Mouse (Mus musculus): ENCODE measurements around the gene Fam205c. TPM values are rescaled to one million over a fixed set of nuclear protein-coding genes. Genes with fewer than 3 reads are reported as not detected.

Gene Fam205c
- polyA plus RNA-seq (2016; fragmentation: Nextera tagmentation; extraction: Ambion mirVana) = 0.37 and 0.60 TPM in 2 replicates

- H3K27ac ChIP-seq (ENCODE audit: poor library complexity, severe bottlenecking) = no peak within 1 kb of the TSS
- H3K4me3 ChIP-seq = no peak within 1 kb of the TSS
- H3K36me3 ChIP-seq = no peaks in the 10 kb centered on the region
- H3K27me3 ChIP-seq (replicated peaks) = peaks cover 14% of the 10 kb centered on the region; the same call in 1 of the 2 replicates
- no peaks in the 10 kb centered on the region for H3K4me1 ChIP-seq (replicated peaks)
- no peak within 1 kb of the TSS for H3K9ac ChIP-seq
- WGBS = 61% methylated on average over 7 of the region's 7 CpGs
- no peak within 1 kb of the TSS for H3K4me2 ChIP-seq
- H3K9me3 ChIP-seq (replicated peaks) = no peaks in the 10 kb centered on the region
- no peak for ATAC-seq (ENCODE audit: insufficient number of reproducible peaks, low FRiP score)
These were observed at the start of gene Fam205c for GRCm38 (mm10) chr4:42874134-42874533. Gene Fam205c, minus strand, starts transcription at chr4:42874234.

DNA sequence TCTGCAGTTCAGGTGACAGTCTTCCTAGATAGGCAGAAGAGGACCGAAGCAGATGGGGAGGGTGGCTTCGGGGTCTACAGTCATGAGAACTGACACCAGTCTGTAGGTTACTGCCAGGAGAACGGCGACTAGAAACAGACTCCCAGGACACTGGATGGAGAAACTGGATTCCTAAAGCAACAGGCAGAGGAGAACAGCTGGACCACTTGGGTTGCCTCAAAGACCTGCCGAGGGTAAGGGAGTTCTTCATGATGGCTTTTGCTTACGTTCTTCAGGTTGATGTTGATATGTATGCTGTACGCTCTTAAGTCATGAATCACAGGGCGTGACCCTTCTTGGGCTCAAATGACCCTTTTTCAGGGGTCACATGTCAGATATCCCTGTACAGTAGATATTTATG lies 48.4 kb upstream of the Fam205c start:
- H3K27me3 ChIP-seq (replicated peaks) = peaks cover 45% of the 10 kb centered on the region
- WGBS = 76% methylated on average over 8 of the region's 8 CpGs

GRCm38 (mm10) chr4:42922056-42922455 lies 48.0 kb upstream of the Fam205c start:
- ATAC-seq (ENCODE audit: insufficient number of reproducible peaks, low FRiP score) = no peak
- Histone ChIP-seq H3K4me1 (replicated peaks) (0 out of 2 replicates have a peak, but pooled peaks cover 4% of the 10 kb centered on the region), H3K27me3 (replicated peaks) (peaks cover 49% of the 10 kb centered on the region), H3K9me3 (replicated peaks) (no peaks in the 10 kb centered on the region), H3K4me3 (no peak overlapping the region), H3K36me3 (no peaks in the 10 kb centered on the region), H3K4me2 (no peak overlapping the region), H3K9ac (no peak overlapping the region), H3K27ac (ENCODE audit: poor library complexity, severe bottlenecking) (no peak overlapping the region)
- 63% methylated on average over 6 of the region's 6 CpGs for WGBS

More for the DNA sequence above, 48.4 kb upstream of the Fam205c start:
- Histone ChIP-seq H3K27ac (ENCODE audit: poor library complexity, severe bottlenecking) (no peak overlapping the region), H3K4me2 (no peak overlapping the region), H3K36me3 (no peaks in the 10 kb centered on the region), H3K9me3 (replicated peaks) (no peaks in the 10 kb centered on the region), H3K4me3 (no peak overlapping the region), H3K4me1 (replicated peaks) (0 out of 2 replicates have a peak, but pooled peaks cover 1% of the 10 kb centered on the region), H3K9ac (no peak overlapping the region)
- ATAC-seq (ENCODE audit: insufficient number of reproducible peaks, low FRiP score) = no peak

GRCm38 (mm10) chr4:42921536-42921935 lies 47.5 kb upstream of the Fam205c start:
- Histone ChIP-seq H3K36me3 (no peaks in the 10 kb centered on the region), H3K9me3 (replicated peaks) (no peaks in the 10 kb centered on the region), H3K9ac (no peak overlapping the region), H3K4me2 (no peak overlapping the region), H3K27ac (ENCODE audit: poor library complexity, severe bottlenecking) (no peak overlapping the region), H3K4me1 (replicated peaks) (0 out of 2 replicates have a peak, but pooled peaks cover 4% of the 10 kb centered on the region), H3K4me3 (no peak overlapping the region), H3K27me3 (replicated peaks) (peaks cover 53% of the 10 kb centered on the region)
- 67% methylated on average over 2 of the region's 2 CpGs for WGBS
- no peak for ATAC-seq (ENCODE audit: insufficient number of reproducible peaks, low FRiP score)

DNA sequence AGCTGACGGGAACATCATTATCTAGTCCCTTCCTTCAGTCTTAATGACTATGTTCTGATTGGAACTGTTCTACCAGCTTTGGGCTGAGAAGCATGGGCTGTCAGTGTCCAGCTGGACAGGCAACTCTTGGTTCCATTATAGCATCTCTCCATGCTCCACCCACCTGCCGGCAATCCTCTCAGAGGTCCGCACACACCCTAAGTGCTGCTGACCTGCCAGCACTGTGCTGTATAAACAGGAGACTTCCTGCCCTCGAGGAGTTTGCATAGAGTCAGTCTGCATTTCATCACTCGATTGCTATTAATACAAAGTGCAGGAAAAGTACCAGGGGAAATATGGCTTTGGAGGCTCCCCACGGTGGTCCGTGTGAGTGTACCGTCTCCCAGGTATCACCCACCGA lies 46.7 kb upstream of the Fam205c start:
- H3K4me3 ChIP-seq = no peak overlapping the region
- peaks cover 54% of the 10 kb centered on the region for H3K27me3 ChIP-seq (replicated peaks)
- 0 out of 2 replicates have a peak, but pooled peaks cover 4% of the 10 kb centered on the region for H3K4me1 ChIP-seq (replicated peaks)
- no peak overlapping the region for H3K9ac ChIP-seq
- no peaks in the 10 kb centered on the region for H3K36me3 ChIP-seq
- ATAC-seq (ENCODE audit: insufficient number of reproducible peaks, low FRiP score) = no peak
- no peaks in the 10 kb centered on the region for H3K9me3 ChIP-seq (replicated peaks)
- H3K4me2 ChIP-seq = no peak overlapping the region
- H3K27ac ChIP-seq (ENCODE audit: poor library complexity, severe bottlenecking) = no peak overlapping the region
- WGBS = 67% methylated on average over 9 of the region's 9 CpGs

DNA sequence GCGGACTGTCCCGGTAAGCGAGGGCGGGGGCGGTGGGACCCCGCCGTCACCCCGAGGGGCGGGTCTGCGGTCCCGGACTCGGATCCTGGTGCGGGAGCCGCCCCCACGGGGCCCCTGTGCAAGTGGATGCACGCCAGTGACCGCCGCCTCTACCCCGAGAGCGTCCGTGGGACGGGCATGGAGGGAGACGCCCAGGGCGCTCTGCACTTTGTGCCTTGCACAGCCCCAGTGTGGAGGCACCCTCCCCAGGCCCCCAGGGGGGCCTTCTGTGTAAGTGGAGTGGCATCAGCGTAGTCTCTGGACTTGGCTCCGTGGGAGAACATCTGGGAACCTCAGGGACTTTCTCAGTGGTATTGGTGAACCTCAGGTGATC lies 43.4 kb upstream of the Fam205c start:
- peak; percentile 57 for ATAC-seq (ENCODE audit: insufficient number of reproducible peaks, low FRiP score)
- 0 out of 2 replicates have a peak, but pooled peaks cover 2% of the 10 kb centered on the region for H3K9me3 ChIP-seq (replicated peaks)
- peak overlapping the region; percentile 66 for H3K4me3 ChIP-seq
- no peaks in the 10 kb centered on the region for H3K36me3 ChIP-seq
- 3% methylated on average over 26 of the region's 26 CpGs for WGBS
- H3K27me3 ChIP-seq (replicated peaks) = peaks cover 64% of the 10 kb centered on the region
- 0 out of 2 replicates have a peak, but pooled peaks cover 4% of the 10 kb centered on the region for H3K4me1 ChIP-seq (replicated peaks)
- peak overlapping the region; percentile 82 for H3K9ac ChIP-seq
- peak overlapping the region; percentile 87 for H3K4me2 ChIP-seq
- H3K27ac ChIP-seq (ENCODE audit: poor library complexity, severe bottlenecking) = no peak overlapping the region

DNA sequence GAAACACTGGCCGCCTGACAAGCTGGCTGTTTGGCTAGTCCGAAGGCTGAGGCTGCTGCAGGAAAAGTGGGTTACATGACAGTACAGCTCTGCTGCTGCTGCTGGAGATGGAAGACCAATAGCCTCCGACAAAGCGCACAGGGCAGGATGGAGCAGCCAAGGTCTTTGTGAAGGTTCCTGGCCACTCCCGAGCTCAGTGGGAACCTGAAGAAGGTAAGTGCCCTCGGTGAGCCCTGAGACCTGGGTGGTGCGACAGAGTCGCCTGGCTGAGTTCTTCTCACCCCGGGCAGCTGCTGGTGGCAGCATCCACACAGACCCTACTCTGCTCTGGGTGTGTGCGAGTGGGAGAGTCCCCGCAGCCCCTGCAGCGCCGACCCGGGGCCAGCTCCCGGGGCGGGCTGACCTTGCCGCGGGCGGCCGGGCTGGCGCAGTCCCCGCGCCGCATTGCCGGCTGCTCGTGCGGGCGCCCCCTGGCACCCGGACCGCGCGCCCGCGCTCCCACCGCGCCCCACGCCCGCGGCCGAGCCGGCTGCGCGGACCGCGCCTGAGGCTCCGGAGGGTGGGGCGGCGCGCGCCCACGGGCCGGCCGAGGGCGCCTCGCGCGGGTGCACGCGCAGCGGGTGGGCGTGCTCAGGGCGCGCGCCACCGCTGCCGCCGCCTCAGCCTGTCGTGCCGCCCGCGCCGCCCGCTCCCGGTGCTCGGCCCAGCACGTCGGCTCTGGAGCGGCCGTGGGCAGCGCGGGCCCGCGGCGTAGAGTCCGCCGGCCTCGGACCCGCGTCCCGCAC lies 42.8 kb upstream of the Fam205c start, which contains the start of gene Phf24:
Gene Phf24 (plus strand): TSS at position 44 of the 785 bp plus-strand sequence.
- 11% methylated on average over 82 of the region's 90 CpGs for WGBS

DNA sequence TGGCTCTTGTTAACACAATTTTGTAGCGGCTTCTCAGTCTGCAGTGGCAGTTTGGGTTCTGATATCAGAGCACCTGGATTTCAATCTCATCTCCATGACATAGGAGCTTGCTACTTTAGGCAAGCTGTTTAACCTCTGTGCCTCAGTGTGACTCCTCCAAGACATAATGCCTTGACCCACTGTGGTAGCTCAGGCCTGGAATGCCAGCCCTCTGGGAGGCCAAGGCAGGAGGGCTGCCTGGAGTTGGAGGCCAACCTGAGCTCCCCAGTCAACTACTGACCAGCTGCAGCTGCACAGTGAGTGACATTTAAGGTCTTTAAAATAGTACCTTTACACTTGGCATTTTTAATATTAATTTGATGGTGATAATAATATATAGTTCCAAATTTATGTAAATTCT lies 41.9 kb upstream of the Fam205c start:
- Histone ChIP-seq H3K4me3 (no peak overlapping the region), H3K27ac (ENCODE audit: poor library complexity, severe bottlenecking) (no peak overlapping the region), H3K9ac (no peak overlapping the region), H3K4me1 (replicated peaks) (0 out of 2 replicates have a peak, but pooled peaks cover 4% of the 10 kb centered on the region), H3K4me2 (no peak overlapping the region), H3K27me3 (replicated peaks) (peaks cover 63% of the 10 kb centered on the region), H3K9me3 (replicated peaks) (0 out of 2 replicates have a peak, but pooled peaks cover 2% of the 10 kb centered on the region), H3K36me3 (no peaks in the 10 kb centered on the region)
- ATAC-seq (ENCODE audit: insufficient number of reproducible peaks, low FRiP score) = no peak
- 94% methylated on average over 1 of the region's 1 CpGs for WGBS

More for the DNA sequence above, 42.8 kb upstream of the Fam205c start, which contains the start of gene Phf24:
- Histone ChIP-seq H3K4me3 (peak within 1 kb of the TSS; percentile 66), H3K4me1 (replicated peaks) (0 out of 2 replicates have a peak, but pooled peaks cover 4% of the 10 kb centered on the region), H3K36me3 (no peaks in the 10 kb centered on the region), H3K4me2 (peak within 1 kb of the TSS; percentile 87), H3K9ac (peak within 1 kb of the TSS; percentile 82), H3K9me3 (replicated peaks) (0 out of 2 replicates have a peak, but pooled peaks cover 2% of the 10 kb centered on the region), H3K27me3 (replicated peaks) (peaks cover 68% of the 10 kb centered on the region), H3K27ac (ENCODE audit: poor library complexity, severe bottlenecking) (no peak within 1 kb of the TSS)
- ATAC-seq (ENCODE audit: insufficient number of reproducible peaks, low FRiP score) = peak; percentile 77

DNA sequence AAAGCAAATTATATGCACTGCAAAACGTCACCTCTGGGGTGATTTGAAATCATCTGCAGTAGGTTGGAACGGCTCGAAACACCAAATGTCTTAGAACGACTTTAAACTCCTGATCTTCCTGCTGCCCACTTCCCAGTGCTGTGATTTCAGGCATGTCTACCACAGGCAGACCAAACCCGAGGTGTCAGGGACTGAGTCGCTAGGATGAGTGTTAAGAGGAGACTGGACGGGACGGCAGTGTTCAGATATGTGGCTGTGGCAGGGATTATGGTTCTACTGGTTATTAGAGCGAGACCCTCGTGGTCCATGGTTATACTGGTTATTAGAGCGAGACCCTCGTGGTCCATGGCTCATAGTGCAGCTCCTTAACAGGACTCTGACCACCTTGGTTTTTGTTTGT lies 41.3 kb upstream of the Fam205c start:
- ATAC-seq (ENCODE audit: insufficient number of reproducible peaks, low FRiP score) = no peak
- Histone ChIP-seq H3K27me3 (replicated peaks) (peaks cover 61% of the 10 kb centered on the region), H3K4me2 (no peak overlapping the region), H3K9ac (no peak overlapping the region), H3K4me1 (replicated peaks) (0 out of 2 replicates have a peak, but pooled peaks cover 4% of the 10 kb centered on the region), H3K36me3 (no peaks in the 10 kb centered on the region), H3K4me3 (no peak overlapping the region), H3K9me3 (replicated peaks) (0 out of 2 replicates have a peak, but pooled peaks cover 2% of the 10 kb centered on the region), H3K27ac (ENCODE audit: poor library complexity, severe bottlenecking) (no peak overlapping the region)
- WGBS = 74% methylated on average over 12 of the region's 12 CpGs

GRCm38 (mm10) chr4:42913391-42913790 lies 39.4 kb upstream of the Fam205c start:
- Histone ChIP-seq H3K4me1 (replicated peaks) (0 out of 2 replicates have a peak, but pooled peaks cover 4% of the 10 kb centered on the region), H3K9me3 (replicated peaks) (0 out of 2 replicates have a peak, but pooled peaks cover 2% of the 10 kb centered on the region), H3K27me3 (replicated peaks) (peaks cover 53% of the 10 kb centered on the region), H3K4me3 (no peak overlapping the region), H3K27ac (ENCODE audit: poor library complexity, severe bottlenecking) (no peak overlapping the region), H3K4me2 (no peak overlapping the region), H3K36me3 (no peaks in the 10 kb centered on the region), H3K9ac (no peak overlapping the region)
- WGBS = 34% methylated on average over 10 of the region's 10 CpGs
- ATAC-seq (ENCODE audit: insufficient number of reproducible peaks, low FRiP score) = no peak

- H3K27me3 ChIP-seq (replicated peaks) = peaks cover 3% of the 10 kb centered on the region; the same call in 1 of the 2 replicates
- 83% methylated on average over 6 of the region's 6 CpGs for WGBS
- no peak overlapping the region for H3K4me2 ChIP-seq
- no peaks in the 10 kb centered on the region for H3K9me3 ChIP-seq (replicated peaks)
- H3K4me1 ChIP-seq (replicated peaks) = no peaks in the 10 kb centered on the region
- no peak overlapping the region for H3K9ac ChIP-seq
- H3K36me3 ChIP-seq = no peaks in the 10 kb centered on the region
- no peak overlapping the region for H3K4me3 ChIP-seq
- ATAC-seq (ENCODE audit: insufficient number of reproducible peaks, low FRiP score) = no peak
- H3K27ac ChIP-seq (ENCODE audit: poor library complexity, severe bottlenecking) = no peak overlapping the region
These were observed 30.9 kb upstream of the Fam205c start for GRCm38 (mm10) chr4:42904966-42905365.

Data from heart, embryonic 12.5 days (tissue).